Mouse (Mus musculus): ENCODE results near the gene Kcnj5. TPM values are rescaled to one million over a fixed set of nuclear protein-coding genes. Genes with fewer than 3 reads are reported as not detected.

Kcnj5 gene
- polyA plus RNA-seq, 1 experiment from 2014 or later, result 0.23 TPM

Other genes starting within 250 kb of the Kcnj5 start
- 6.0 and 6.6 TPM in 2 replicates for gene Arhgap32, start 228.2 kb downstream of the Kcnj5 start, polyA plus RNA-seq (2015; fragmentation: Nextera tagmentation; extraction: Ambion mirVana)
- not detected in 2 replicates for gene Kcnj1, start 28.1 kb upstream of the Kcnj5 start, polyA plus RNA-seq (2015; fragmentation: Nextera tagmentation; extraction: Ambion mirVana)
- gene Fli1, start 198.5 kb upstream of the Kcnj5 start, polyA plus RNA-seq (2015; fragmentation: Nextera tagmentation; extraction: Ambion mirVana), result 34.3 and 37.9 TPM in 2 replicates

Data from limb, embryonic 13.5 days (tissue).